Mouse (Mus musculus) urinary bladder, postnatal 36 days (tissue): ENCODE data around the gene Urb2.
"Not testable (repeated sequence)": the region's sequence is repeated elsewhere in the genome, so short reads cannot be mapped to it uniquely, and the experiment has no call there.

ENCODE experiments used
- DNase-seq, 2 experiments: peaks; one replicate each; pipeline ENCODE4 v3.0.0; 2022; ENCODE audit warnings: low spot score in 2 of 2, mixed read lengths in 1 of 2

Gene Urb2

DNA sequence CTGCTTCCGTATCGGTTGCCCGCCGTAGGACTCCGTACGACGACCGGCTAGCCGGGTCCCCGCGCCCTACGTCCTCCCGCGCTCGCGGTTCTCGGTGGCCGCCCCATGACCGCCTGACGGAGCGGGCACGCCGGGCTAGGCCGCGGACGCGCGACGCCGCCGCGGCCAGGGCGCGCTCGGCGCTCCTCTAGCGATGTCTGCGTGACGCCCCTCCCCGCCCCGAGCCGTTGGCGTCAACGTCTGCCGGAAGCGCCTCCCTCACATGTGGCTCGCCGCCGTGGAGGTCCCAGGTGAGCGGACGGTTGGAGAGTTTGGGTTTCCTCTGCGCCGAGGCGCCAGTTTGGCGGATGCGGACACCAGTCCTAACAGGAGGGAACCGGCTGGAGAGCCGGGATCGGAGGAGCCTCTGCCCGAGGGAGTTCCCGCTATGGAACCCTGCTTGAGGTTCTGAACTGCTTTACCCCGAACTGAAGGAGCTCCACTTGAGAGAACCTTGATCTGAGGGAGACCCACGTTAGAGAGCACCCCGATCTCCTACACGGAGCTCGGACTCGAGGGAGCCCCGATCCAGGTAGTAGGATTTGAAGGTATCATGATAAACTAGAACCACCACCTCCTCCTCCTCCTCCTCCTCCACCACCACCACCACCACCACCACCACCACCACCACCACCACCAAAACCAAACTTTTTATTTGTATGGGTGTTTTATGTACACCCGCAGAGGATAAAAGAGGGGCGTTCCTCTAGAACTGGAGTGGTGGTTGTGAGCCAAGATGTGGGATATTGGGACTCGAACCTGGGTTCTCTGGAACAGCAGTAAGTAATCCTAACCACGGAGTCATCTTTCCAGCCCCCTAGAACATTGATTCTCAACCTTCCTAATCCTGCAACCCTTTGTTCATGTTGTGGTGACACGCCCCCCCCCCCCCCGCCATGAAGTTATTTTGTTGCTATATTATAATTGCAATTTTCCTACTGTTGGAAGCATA, at the start of gene Urb2, which contains the start of gene Taf5l:
TSS of gene Urb2 (plus strand) at position 272 of the 991 bp plus-strand sequence.
TSS of gene Taf5l (minus strand) at position 161 of the 991 bp plus-strand sequence.
- peak; percentile 91 to 93 for DNase-seq

DNA sequence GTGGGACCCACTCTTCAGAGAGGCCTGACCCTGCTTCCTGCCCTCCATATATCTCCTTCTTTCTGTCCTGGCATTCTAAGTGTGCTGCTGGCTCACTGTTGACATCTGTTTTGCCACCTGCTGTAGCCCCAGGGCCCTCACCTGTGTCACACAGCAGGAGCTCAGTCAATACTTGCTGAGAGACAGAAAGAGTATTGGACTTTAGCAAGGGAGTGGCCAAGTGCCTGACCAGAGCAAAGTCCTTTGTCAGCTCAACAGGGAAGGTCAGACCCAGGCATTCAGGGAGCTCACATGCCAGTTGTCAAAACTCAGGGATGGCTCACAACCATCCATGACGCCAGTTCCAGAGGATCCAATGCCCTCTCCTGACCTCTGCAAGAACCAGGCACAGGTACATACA, 47.8 kb upstream of the Urb2 start:
- DNase-seq = no peak

DNA sequence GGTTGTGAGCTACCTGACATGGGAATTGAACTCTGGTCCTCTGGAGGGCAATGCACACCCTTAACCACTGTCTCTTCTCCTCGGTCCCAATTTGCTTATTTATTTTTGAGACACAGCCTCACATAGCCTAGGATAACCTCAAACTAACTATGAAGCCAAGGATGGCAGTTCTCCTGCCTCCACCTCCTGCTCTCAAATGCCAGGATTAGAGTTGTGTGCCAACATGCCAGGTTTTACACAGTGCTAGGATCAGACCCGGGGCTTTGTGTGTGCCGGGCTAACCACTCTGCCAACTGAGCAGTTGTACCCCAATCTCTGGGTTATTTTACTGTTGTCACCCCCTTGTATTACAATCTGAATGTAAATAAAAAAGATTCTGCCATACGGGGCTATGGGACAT, 43.8 kb upstream of the Urb2 start:
- DNase-seq = no peak

DNA sequence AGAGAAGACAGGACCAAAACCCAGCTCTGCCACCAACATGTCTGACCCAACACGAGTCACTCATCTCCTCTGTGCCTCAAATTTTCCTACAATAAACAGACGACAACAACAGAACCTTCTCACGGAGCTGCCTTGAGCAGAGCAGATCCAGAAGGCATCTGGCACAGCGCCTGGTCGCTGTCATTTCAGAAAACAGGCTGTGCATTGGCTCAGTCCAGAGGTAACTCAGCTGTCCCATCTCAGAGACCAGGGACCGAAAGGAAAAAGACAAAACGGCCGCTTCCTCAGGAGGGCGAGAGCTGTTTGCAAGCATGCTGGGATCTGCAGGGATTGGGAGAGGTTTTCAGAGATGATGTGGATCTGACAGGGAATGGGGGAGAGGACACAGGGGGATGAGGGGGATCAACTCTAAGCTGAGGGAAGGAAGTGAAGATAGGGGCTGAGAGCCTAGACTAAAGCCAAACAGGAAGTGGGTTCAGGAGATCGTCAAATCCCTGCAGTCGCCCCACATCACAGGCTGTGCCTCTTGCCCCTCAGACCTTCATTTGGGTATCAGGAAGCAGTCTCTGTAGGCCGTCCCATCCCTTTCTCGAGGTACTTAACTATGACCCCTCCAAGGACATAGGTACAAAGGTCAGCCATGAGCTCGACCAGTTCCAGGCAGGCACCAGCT, 43.0 kb upstream of the Urb2 start:
- DNase-seq = no peak

DNA sequence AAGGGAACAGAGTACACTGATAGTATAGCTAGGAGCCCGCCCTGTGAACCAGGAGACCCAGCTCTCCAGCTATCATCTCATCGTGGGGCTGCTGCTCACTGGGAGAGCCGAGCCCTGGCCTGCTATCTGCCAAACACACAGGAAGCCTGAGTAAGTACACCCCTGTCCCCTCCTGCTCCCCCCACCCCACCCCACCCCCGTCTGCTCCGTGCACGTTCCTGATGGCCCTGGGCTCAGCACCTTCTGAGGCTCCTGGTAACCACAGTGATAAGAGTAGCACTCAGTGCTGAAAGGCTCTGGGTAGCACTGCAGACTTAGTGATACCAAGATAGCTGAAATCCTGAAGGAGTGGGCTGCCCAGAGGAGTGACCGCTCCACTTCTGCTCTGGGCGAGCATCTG, 42.4 kb upstream of the Urb2 start:
- no peak for DNase-seq

DNA sequence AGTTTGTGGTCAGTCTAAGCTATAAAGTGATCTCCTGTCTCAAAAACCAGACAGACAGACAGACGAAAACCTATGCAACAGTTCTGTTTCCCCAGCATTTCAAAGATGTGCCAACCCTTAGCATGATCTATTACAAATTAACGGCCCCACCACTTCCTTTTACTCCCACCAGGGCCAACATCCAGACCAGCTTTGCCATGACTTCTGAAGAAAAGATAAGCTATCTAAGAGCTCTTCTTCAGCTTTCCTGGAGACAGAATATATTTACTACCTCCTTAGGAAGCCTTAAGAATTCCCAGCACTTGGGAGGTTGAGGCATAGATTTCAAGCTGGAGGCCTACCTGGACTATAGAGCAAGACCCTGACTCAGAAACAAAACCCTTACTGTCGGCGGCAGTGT, 41.1 kb upstream of the Urb2 start:
- no peak for DNase-seq

DNA sequence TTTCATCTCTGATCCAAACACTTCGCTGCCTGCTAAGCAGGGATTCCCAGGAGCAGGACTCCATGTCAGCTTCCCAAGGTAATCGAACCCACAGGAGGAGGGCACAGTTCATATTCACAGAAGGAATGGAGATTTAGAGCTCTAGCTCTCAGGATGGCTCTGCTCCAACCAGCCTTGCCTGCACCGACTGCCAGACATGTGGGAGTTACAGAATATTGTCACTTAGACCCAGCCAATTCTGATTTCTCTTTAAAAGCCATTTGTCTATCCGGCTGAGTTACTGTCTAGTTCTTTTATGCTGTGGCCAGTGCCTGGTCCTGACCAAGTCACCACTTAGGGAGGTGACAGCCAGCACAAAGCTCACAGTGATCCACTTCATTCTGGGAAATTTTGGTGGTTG, 39.6 kb upstream of the Urb2 start:
- DNase-seq = no peak

DNA sequence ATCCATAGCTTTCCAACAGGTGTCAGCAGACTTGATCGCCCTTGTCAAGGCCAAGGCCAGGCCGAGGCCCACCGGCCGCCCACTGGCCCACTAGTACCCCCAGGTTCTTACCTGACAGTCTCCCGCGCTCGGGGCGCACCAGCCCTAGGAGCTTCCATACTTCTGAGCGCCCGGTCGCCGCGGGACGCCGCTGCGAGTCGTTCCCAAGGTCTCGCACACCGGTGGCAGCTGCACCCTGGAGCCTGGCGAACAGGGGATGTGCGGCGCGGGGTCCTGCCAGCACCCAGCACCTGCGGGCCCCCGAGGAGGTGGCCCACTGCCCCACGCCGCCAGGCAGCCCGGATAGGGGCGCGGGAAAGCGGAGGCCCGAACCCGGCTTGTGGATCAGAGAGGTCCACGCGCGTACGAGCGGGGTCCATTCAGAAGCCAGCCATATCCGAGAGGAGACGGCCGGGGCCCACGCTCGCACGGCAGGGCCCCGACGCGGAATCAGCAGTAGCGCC, 39.0 kb upstream of the Urb2 start:
- peak in 1 of 2 experiments; percentile 29 for DNase-seq

DNA sequence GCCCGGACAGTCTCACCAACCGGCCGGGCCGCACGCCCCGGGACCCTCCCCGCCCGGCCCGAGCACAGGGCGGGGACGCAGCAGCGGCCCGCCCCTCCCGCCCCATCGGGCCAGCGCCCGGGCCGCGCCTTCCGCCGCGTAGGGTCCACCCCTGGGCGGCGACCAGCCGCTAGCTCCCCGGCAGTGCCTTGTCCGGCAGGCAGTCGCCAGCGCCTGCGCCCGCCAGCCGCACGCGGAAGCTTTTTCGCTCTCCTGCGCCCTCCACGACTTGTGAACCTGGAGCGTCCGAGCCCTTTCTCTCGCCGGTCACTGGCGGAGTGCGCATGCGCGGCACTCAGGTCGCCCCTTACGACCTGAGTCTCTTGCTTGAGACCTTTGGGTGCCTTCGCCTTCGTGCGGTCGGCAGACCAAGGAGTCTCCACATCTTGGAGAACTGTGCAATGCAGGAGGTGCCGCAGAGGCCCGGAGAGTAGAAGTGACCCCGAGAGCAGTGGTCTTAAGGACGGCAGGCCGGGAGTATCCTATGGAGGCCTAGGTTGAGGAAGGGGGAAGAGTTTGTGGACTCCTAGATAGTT, 38.4 kb upstream of the Urb2 start, which contains the start of gene Abcb10:
TSS of gene Abcb10 (minus strand) at position 297 of the 575 bp plus-strand sequence.
- peak; percentile 81 to 93 for DNase-seq

DNA sequence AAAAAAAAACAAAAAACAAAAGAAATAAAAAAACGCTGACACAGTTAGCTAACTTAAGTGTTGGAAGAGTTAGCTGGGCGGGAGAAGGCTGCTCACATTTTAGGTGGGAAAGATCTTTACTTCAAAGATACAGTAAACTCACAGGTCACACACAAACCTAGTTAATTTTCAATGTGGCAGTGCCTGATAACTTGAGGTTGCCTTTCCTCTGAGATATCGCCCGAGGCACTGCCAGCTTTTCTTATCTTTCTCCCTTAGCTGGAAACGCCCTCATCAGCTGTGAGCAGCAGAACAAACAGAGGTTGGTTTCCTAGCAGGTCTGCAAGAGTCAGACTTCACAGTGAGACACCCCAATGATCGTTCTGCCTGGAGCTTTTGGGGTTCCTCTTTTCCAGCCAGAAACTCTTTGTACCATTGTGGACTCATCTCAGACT, 32.7 kb upstream of the Urb2 start:
- peak in 1 of 2 experiments; percentile 23 for DNase-seq

DNA sequence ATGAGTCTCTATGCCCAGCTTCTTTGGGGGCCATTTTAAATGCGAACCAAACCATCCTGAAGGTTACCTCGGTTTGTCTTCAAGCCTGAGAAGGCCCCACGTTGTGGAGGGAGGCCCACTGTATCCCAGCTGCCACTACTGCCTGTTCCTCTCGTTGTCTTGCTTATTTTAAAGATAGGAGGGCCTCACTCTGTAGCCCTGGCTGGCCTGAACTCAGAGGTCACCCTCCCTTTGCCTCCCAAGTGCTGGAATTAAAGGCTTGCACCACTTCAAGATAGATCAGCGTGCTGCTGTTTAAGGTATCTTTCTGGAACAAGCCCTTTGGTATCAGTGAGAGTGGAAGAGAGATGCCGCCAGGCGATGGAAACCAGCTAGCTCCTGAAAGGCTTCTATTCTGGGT, 32.2 kb upstream of the Urb2 start:
- DNase-seq = no peak

DNA sequence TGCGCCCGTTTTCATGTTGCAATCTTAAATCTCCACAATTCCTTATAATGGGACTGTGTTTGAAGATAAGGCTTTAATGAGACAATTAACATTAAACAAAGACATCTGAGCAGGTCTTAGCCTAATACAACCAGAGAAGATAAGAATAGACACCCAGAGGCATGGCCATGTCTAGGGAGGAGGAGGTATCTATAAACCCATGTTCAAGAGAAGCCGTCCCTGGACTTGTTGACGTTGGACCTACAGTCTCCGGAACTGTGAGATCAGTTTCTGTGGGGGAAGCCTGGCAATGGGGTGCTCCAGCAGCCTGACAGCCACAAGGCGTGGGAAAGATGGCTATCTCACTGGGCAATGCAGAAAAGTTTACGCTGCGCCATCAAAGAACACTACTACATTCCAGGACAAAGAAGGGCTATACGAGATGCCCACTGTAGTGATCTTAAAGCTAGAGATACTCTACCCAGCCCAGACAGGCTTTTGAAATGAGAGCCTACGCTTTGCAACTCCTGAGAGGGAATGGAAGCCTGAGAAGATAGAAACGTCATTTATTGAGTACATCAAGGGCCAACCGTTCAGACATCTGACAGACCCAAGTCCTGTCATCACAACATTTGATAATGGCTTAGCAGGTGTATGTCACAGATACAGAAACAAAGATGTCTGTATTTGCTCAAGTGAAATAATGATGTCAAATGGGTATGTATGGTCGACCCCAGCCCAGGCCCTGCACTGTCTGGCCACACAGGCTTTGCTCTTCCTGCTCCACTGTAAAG, 30.8 kb upstream of the Urb2 start:
- DNase-seq = no peak

DNA sequence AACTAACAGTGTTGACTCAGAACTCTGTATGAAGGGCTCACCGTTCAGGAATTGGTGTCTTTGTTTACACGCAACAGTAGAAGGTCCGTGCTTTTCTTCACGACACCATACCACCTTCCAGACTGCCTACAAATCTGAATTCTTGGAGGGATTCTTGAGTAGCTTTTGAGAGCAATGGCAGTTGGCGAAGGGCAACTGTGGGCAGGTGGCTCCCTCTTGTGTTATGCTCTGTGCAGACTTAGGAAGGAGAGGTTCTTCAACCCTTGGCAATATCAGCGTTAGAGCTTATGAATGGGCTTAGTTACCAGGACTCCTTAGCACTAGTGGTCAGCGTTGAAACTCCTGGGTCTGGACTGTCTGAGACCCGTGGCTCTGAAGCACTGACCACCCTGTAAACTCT, 28.7 kb upstream of the Urb2 start:
- DNase-seq = no peak

DNA sequence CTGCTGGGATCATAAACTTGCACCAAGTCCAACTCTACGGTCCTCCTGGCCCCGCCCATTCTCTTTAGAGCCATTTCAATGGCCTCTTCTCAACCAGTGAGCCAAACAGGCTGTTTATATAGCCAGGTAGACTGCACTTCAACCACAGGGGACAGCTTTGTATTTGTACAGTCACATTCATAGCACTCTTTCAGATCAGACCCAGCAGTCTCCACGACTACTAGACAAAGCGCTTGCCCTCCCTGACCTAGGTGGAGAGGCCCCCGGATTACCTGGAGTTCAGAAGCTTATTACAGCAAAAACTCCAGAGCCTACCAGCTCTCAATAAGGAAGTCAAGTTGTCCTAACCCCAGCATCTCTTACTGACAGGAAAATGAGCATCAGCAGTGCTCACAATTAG, 27.7 kb upstream of the Urb2 start:
- DNase-seq = no peak

DNA sequence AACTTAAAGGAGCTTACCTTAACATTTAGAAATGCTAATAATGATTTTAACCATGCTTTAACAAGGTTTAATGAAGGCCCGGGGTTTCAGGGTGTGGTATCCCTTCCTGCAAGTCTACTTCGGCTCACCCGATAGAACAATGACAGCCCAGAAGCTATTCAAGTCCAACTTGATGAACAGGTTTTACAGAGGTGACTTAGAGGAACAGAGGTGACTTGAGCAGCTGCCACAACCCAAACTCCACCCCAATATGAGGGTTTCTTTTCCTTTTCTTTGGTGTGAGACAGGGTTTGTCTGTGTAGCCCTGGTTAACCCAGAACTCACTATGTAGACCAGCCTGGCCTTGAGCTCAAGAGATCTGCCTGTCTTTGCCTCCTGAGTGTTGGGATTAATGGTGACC, 27.3 kb upstream of the Urb2 start:
- DNase-seq = peak; percentile 16 to 36

DNA sequence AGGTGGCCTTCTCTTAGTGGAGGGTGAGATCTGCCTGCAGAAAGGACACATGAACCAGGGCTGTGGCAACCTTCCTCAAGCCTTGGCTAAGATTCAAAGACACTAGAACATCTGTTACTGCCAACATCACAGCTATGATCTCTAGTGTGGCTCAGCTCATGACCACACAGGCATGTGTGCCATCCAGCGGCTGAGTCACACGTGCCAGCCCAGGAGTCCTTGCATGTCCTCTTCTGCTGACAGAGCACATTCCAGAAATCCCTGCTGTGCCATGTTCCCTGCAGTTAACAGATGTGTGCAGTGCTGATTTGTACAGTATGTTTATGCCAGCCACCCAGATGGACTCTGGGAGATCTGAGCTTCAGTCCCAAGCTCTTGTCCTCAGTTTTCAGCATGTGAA, 21.7 kb upstream of the Urb2 start:
- DNase-seq = no peak

DNA sequence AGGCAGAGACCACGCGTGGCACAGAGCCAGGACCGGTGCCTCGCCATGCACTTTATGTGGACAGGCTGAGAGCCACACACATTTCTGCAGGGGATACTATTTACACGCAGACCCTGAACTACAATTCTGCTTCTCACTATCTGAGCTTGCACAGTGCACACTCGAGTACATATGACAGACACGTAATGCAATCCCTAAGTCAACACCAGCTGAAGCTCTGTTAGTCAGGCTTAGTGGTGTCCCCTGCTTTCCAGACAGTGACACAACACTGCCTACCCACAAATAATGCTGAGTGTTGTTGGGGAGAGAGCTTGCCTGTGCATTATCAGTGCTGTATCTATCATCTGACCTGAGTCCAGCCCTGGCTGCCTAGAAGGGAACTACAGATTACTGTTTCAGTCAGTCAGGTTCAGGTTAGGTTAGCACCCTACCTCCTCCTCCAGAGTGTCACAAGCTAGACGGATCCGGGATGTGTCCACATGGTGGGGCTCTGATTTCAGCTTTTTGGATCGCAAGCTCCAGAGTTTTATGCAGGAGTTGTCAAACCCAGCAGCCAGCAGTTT, 18.7 kb upstream of the Urb2 start:
- no peak for DNase-seq

DNA sequence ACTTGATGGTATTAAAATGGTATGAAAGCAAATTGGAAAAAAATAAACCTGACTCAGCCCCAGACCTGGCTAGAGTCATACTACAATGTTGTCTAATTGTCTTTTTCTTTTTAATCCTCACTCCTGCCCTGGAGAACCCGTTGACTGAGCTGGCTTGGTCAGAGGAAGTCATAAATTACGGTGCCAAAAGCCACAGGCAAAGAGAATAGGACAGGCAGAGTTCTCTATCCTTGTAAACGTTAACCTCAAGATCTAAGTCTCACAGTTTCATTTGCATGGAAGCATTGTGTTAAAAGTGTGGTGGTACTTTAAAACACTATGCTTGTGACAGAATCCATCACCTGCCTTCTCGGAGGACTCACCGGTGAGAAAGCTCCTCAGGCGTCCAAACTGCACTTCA, 13.5 kb upstream of the Urb2 start:
- DNase-seq = no peak

DNA sequence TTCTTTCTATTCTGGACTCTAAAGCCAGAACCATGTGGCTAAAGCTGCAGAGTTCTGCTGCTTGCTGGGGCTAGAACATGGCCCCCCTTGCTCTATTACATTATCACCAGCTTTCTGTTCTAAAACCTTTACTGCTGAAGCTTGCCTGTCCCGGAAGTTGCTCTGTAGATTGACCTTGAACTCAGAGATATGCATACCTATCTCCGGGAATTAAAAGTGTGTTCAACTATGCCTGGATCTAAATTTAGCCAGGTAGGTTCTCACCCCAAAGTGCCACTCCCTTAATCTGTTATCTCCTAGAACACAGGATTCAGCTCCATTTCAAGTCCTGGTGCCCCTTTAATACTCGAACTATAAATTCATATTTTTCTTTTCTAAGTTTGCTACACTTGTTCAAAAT, 9.7 kb upstream of the Urb2 start:
- DNase-seq = no peak

DNA sequence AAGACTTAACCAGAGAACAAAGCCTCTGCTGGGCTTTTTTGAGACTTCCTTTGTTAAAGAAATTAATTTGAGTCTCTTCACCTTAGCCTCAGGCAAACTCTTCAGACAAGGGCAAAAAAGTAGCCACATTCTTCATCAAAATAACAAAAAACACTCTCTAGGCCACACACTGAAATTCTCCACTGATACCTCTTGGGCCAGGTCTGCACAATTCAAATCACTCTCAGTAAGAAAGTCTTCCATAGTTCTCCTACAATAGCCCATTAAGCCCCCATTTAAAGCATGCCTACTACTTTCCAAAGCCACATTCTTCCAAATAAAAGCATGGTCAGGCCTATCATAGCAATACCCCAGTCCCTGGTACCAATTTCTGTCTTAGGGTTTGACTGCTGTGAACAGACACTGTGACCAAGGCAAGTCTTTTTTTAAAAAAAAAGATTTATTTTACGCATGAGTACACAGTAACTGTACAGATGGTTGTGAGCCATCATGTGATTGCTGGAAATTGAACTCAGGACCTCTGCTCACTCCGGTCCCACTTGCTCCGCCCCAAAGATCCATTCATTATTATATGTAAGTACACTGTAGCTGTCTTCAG, 9.2 kb upstream of the Urb2 start:
- no peak for DNase-seq

DNA sequence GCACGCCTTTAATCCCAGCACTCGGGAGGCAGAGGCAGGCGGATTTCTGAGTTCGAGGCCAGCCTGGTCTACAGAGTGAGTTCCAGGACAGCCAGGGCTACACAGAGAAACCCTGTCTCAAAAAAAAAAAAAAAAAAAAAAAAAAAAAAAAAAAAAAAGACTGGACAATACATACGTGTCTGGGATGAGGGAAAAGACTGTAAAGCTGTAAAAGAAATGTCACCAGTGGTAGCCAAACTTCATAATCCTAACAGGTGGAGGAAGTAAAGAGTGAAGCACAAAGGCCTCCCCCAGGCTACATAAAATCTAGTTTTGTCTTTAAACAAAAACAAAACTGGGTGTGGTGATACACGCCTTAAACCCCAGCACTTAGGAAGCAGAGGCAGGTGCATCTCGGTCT, 7.0 kb upstream of the Urb2 start:
- not testable (repeated sequence) for DNase-seq
